Mouse (Mus musculus) liver, postnatal 0 days (tissue): Measurements from ENCODE around the gene Tsen54.

ENCODE experiments used
- CTCF ChIP-seq: sonication (generic); IDR thresholded peaks from 2 replicates; pipeline ENCODE4 v1.5.1; 2016; ENCODE audit warnings: antibody characterized with exemption, low read depth
- EP300 ChIP-seq: IDR thresholded peaks from 2 replicates; pipeline ENCODE4 v1.6.1; 2016; ENCODE audit warnings: antibody characterized with exemption, low read depth, mild to moderate bottlenecking

DNA sequence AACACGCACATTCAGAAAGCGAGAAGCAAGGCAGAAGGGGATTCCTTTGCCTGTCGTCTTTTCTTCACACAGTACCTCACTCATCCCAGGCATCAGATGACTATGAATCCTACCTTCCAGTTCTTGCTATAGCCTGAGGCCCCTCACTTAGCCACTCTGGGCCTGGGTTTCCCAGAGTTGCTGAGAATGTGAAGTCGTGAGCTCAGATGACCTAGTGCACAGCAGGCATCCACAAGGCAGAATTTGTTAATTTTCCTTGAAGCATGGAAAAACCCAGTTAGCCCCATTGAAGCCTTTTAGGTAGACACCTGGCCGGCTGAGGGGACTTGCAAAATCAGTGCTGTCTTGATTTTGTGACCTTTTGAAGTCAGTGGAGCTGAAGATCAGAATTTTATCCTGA lies 12.0 kb downstream of the Tsen54 start:
- TF ChIP-seq CTCF (no peak), EP300 (no peak)
